Mouse (Mus musculus): Measurements from ENCODE around the gene Hoxa10.

DNA sequence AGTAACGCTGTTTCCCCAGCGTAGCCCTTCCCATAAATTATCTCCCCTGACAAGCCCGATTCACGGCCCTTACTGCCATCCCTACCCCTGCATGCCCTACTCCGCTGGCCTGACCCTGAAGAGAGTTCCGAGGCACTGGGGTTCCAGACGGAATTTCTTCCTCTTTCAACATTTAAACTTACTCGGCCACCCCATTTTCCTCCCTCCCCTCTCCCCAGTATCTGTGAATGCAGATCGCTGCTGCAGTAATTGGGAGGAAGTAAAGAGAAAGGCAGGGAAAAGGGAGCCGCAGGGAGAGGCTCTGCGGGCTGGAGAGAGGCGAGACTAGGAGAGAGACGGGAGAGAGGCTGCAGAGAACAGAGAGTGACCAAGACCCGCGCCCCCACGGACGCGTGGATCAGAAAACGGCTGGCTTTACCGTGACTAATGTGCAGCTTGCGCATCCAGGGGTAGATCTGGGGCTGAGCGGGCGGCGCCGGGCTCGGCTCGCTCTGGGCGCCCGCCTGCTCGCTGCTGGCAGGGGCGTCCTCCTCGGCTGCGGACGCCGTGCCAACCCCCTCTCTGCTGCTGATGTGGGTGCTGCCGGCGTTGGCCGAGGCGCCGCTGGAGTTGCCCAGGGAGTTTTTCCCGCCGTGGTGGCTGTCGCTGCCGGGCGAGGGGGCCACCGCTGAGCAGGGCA lies 37.1 kb downstream of the Hoxa10 start:
- TF ChIP-seq POLR2A (IDR thresholded peaks at IDR 0.05; ENCODE audit: borderline replicate concordance, insufficient read depth, low read length) (no peak), CTCF (IDR thresholded peaks at IDR 0.05; ENCODE audit: borderline replicate concordance, insufficient read depth, low read depth, low read length) (no peak)
